Mouse (Mus musculus) neural tube, embryonic 14.5 days (tissue): ENCODE measurements at regions not wholly inside any gene's neighbourhood (a gene's known extent, or its start where the extent isn't known, plus 50 kb on each side); places are given as distances from the start of the nearest gene placed in this dataset.

Experiments used
- ATAC-seq: fragments of 200-750 bp; cut with Nextera tagmentation; 2 replicates; pipeline ENCODE4 v1.8.0; 2017; ENCODE audit warnings: low read depth, mild to moderate bottlenecking, moderate TSS enrichment, moderate library complexity
- H3K27ac ChIP-seq: fragments of 300-500 bp; sonication (generic); 2 replicates; pipeline ENCODE4 v1.5.1; 2014; ENCODE audit warnings: low read depth, mild to moderate bottlenecking, control low read depth, low read length, moderate library complexity, mixed read lengths
- H3K27me3 ChIP-seq: fragments of 300-500 bp; sonication (generic); 2 replicates; pipeline ENCODE4 v1.6.1; 2014; ENCODE audit warnings: low read length; ENCODE audit not compliant: control insufficient read depth, insufficient read depth
- H3K36me3 ChIP-seq: fragments of 300-500 bp; sonication (generic); 2 replicates; pipeline ENCODE4 v1.6.1; 2014; ENCODE audit warnings: low read length, mixed read lengths; ENCODE audit not compliant: control insufficient read depth, insufficient read depth
- H3K4me1 ChIP-seq: fragments of 300-500 bp; sonication (generic); 2 replicates; pipeline ENCODE4 v1.6.1; 2014; ENCODE audit warnings: low read length; ENCODE audit not compliant: control insufficient read depth, insufficient read depth
- H3K4me2 ChIP-seq: fragments of 300-500 bp; sonication (generic); 2 replicates; pipeline ENCODE4 v1.6.1; 2014; ENCODE audit warnings: mild to moderate bottlenecking, low read depth, low read length, control low read depth
- H3K4me3 ChIP-seq: fragments of 300-500 bp; sonication (generic); 2 replicates; pipeline ENCODE4 v1.5.1; 2014; ENCODE audit warnings: low read depth, low read length, control low read depth, mixed read lengths
- H3K9ac ChIP-seq: fragments of 300-500 bp; sonication (generic); replicated peaks from 2 replicates; pipeline ENCODE4 v1.6.1; 2014; ENCODE audit warnings: low read depth, mild to moderate bottlenecking, control low read depth, low read length, mixed read lengths
- H3K9me3 ChIP-seq: fragments of 300-500 bp; sonication (generic); 2 replicates; pipeline ENCODE4 v1.6.1; 2016; ENCODE audit warnings: low read length; ENCODE audit not compliant: control insufficient read depth
- WGBS: fragments of 180-500 bp; shearing (Covaris S2); extraction: QIAGEN DNeasy Blood & Tissue Kit; methylation state at CpG from one replicate; pipeline ENCODE4 v1.1.7; 2014; 5-methylcytosine and 5-hydroxymethylcytosine counted together

DNA sequence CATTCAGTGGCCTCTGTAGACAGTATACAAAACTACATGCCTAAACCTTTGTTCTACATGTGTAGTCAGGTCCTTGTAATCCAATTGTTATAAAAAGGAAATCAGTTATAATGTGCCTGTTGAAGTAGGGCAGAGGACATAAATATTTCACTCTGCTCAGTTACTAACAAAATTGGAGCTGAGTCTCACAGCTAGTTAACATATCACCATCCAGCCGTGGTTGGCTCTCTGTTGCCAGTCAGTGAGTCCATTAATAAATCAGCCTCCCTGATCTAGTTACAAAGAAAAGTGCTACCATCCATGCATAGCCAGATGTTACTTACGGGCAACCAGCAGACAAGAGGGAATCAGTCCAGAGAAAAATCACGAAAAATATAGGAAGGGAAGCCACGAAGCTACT, 382.8 kb downstream of the Adamts20 start:
- H3K4me2 ChIP-seq, result no peak overlapping the region
- no peaks in the 10 kb centered on the region for H3K36me3 ChIP-seq
- H3K9ac ChIP-seq, result no peak overlapping the region
- H3K27me3 ChIP-seq, result no peaks in the 10 kb centered on the region
- WGBS, result 58% methylated on average over 4 of the region's 4 CpGs
- H3K4me3 ChIP-seq, result no peak overlapping the region
- H3K9me3 ChIP-seq, result no peaks in the 10 kb centered on the region
- ATAC-seq, result no peak
- H3K4me1 ChIP-seq, result no peaks in the 10 kb centered on the region
- no peak overlapping the region for H3K27ac ChIP-seq

DNA sequence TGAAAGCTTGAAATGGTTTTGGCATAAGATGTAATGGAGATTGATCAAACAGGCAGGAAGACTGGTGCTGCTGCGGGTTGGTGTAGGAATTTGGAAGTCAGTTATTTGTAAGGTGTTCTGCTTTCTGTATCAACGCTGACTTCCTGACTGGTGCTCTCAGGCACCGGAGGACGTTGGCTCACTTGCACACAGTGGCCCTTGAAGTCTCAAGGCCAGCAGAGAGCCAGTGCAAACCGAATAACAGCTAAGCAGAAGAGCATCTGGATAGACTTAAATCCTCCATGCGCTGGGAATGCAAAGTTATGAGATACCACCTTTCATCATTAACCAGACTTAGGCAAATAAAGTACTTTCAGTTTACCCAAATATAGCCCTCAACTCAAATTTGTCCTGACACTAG, 388.2 kb downstream of the Adamts20 start:
- H3K27me3 ChIP-seq, result no peaks in the 10 kb centered on the region
- no peak overlapping the region for H3K4me3 ChIP-seq
- no peak for ATAC-seq

DNA sequence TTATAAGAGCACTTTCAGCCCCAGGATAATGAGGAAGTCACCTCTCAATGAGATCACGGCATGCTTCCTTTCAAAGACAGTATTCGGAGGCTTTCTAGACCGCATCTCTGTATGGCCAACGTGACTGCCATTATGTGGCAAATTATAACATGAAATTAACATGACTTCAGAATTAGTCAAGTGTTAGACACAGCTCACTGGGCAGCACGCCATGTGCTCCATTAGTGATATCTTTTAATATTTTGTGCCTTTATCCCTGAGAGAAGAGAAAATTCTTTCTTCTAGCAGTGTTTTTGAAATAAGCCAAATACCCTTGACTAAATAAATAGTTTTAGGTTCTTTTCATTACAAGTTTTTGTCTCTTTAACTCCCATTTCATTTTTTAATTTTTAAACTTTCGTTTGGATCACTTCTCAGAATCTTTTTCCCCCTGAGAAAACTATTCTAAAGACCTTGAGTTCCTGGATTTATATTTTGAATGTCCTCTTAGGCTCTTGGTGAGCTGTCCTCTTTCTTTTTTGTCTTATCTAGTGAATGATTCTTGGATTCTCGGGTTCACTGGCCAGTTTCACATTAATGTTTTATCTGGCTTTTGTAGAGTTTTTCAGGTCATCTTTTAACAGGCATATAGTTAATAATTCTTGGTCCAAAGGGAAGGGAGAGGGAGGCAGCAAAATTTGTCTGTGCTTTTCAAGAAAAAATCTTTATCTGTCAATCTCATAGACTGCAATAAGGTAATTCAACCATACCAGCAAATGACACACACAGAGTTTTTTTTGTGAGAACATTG, 390.9 kb downstream of the Adamts20 start:
- H3K9me3 ChIP-seq, result no peaks in the 10 kb centered on the region
- ATAC-seq, result no peak
- no peak overlapping the region for H3K9ac ChIP-seq
- H3K27ac ChIP-seq, result no peak overlapping the region
- no peaks in the 10 kb centered on the region for H3K27me3 ChIP-seq
- no peaks in the 10 kb centered on the region for H3K36me3 ChIP-seq
- no peak overlapping the region for H3K4me3 ChIP-seq
- no peaks in the 10 kb centered on the region for H3K4me1 ChIP-seq
- WGBS, result 75% methylated on average over 7 of the region's 7 CpGs
- H3K4me2 ChIP-seq, result no peak overlapping the region

More for the DNA sequence above, 388.2 kb downstream of the Adamts20 start:
- no peak overlapping the region for H3K4me2 ChIP-seq
- no peaks in the 10 kb centered on the region for H3K4me1 ChIP-seq
- 89% methylated on average over 6 of the region's 6 CpGs for WGBS
- no peaks in the 10 kb centered on the region for H3K9me3 ChIP-seq
- H3K9ac ChIP-seq, result no peak overlapping the region
- no peaks in the 10 kb centered on the region for H3K36me3 ChIP-seq
- no peak overlapping the region for H3K27ac ChIP-seq

DNA sequence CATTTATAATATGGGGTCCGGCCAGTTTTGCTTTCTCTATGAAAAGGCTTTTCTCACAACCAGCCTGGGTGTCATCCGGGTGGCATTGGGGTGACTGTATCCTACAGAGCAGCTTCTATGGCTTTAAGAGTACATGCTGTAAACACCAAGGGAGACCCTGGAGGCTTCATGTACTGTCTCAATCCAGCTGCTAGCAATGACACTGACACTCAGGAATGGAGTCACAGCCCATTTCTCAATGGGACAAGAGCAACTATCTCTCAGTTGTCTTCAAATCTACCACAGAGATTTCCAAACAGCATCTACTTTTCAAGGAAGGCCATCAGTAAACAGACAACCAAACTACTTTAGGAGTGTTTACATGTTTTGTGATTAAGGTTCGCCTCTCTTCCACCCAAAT, 397.5 kb downstream of the Adamts20 start:
- no peak for ATAC-seq
- Histone ChIP-seq H3K4me1 (no peaks in the 10 kb centered on the region), H3K4me2 (no peak overlapping the region), H3K4me3 (no peak overlapping the region), H3K36me3 (no peaks in the 10 kb centered on the region), H3K9me3 (no peaks in the 10 kb centered on the region), H3K27me3 (no peaks in the 10 kb centered on the region), H3K9ac (no peak overlapping the region), H3K27ac (no peak overlapping the region)
- 94% methylated on average over 3 of the region's 3 CpGs for WGBS

DNA sequence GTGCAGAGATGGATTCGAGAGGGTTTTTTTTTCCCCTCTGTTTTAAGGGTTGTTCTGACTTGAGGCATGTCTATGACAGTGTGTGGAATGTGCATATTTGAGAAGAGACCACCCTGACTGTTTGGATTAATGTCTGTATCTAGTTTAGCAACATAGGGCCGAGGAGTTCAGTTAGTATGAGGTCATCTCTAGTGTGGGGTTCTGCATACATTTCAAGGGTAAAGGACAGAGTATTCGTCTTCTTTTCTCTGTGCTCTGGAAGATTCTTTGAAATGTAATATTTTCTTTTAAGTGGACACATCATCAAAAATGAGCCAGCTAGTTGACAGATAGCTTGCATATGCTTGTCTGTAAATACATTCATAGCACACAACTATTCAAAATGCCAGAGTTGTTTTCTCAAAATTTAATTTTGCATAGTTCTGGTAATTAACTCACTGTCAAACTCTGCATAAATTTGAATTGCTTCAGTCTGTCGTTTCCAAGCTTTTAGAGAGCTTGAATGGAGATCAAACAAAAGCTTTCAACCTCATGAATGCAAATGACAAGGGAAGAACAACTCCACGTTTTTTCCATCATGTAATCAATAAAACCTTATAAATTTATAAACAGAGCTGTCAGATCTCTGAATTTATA, 415.5 kb downstream of the Adamts20 start:
- H3K4me1 ChIP-seq, result no peaks in the 10 kb centered on the region
- no peaks in the 10 kb centered on the region for H3K9me3 ChIP-seq
- ATAC-seq, result no peak
- H3K4me2 ChIP-seq, result no peak overlapping the region
- WGBS, result 45% methylated on average over 5 of the region's 5 CpGs
- no peak overlapping the region for H3K9ac ChIP-seq
- no peaks in the 10 kb centered on the region for H3K27me3 ChIP-seq
- H3K36me3 ChIP-seq, result no peaks in the 10 kb centered on the region
- H3K27ac ChIP-seq, result no peak overlapping the region
- H3K4me3 ChIP-seq, result no peak overlapping the region

DNA sequence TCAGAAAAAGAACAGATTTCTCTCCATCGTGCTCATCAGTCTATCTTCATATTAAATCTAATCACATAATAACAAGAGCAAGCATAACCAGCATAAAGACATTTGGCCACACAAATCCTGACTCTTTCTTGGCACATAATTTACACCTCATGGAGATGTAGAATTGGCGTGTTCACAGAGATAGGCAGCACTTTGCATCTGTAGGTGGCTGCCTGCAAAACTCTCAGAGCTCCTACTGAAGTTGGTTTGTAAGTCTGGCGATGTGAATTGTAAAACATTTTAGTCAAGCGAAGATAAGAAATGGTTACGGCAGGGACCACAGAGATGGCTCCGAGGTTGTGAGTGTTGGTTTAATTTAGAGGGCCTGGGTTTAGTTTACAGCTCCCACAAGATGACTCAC, 419.0 kb downstream of the Adamts20 start:
- 93% methylated on average over 6 of the region's 6 CpGs for WGBS
- Histone ChIP-seq H3K27ac (no peak overlapping the region), H3K4me1 (no peaks in the 10 kb centered on the region)

DNA sequence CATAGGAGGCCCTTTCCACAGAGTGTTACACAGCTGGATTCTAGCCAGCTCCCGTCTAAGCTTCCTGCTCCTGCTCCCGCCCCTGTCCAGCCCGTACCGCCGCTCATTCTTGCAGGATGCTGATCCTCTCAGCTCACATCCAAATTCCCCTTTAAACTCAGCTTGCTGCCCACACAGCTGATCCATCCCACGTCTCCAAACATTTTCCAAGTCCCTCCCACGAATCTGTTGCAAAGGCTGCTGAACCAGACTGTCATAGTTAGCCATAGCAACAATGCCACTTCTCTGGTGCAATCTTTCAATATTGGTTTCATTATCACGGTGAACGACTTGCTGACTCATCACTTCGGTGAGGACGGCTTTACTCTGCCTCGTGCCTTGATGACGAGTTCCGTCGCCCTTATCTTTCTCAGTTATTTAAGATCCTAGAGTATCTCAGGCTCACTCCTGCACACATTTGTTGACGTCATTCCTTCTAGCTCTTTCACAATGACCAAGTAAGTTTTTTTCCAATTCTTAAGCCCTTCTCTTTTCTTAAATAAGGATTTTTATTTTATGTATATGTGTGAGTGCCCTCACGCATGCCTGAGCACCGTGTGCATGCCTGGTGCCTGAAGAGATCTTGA, 420.0 kb downstream of the Adamts20 start:
- H3K4me2 ChIP-seq, result no peak overlapping the region
- no peaks in the 10 kb centered on the region for H3K4me1 ChIP-seq
- no peak overlapping the region for H3K9ac ChIP-seq
- H3K27ac ChIP-seq, result no peak overlapping the region
- 86% methylated on average over 18 of the region's 18 CpGs for whole genome bisulfite sequencing
- H3K36me3 ChIP-seq, result no peaks in the 10 kb centered on the region
- H3K9me3 ChIP-seq, result no peaks in the 10 kb centered on the region
- ATAC-seq, result no peak
- H3K27me3 ChIP-seq, result no peaks in the 10 kb centered on the region
- H3K4me3 ChIP-seq, result no peak overlapping the region

More for the DNA sequence above, 419.0 kb downstream of the Adamts20 start:
- Histone ChIP-seq H3K9ac (no peak overlapping the region), H3K27me3 (no peaks in the 10 kb centered on the region), H3K4me2 (no peak overlapping the region), H3K9me3 (no peaks in the 10 kb centered on the region), H3K36me3 (no peaks in the 10 kb centered on the region), H3K4me3 (no peak overlapping the region)
- ATAC-seq, result no peak

DNA sequence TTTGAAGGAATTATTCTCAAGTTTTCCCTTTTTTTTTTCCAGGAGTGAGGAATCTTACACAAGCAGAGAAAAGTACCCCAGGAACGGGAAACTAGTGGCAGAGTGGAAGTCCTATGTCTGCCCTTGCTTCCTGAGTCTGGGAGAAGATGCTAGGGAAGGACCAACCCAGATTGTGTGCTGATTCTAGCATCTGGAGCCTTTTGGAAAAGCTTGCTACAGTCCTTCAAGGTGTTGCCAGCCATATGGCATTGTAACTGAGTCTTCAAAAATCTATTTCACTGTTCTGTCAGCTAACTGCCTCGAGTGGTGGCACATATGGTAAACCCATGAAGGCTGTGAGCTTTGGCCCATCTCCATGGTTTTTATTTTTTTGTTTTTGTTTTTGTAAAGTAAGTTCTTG, 432.3 kb downstream of the Adamts20 start:
- no peak overlapping the region for H3K4me3 ChIP-seq
- H3K4me1 ChIP-seq, result no peaks in the 10 kb centered on the region
- no peak overlapping the region for H3K27ac ChIP-seq
- no peaks in the 10 kb centered on the region for H3K27me3 ChIP-seq
- H3K9ac ChIP-seq, result no peak overlapping the region
- H3K9me3 ChIP-seq, result no peaks in the 10 kb centered on the region
- H3K4me2 ChIP-seq, result no peak overlapping the region
- ATAC-seq, result no peak
- no peaks in the 10 kb centered on the region for H3K36me3 ChIP-seq
- WGBS, result 82% methylated on average over 2 of the region's 2 CpGs

DNA sequence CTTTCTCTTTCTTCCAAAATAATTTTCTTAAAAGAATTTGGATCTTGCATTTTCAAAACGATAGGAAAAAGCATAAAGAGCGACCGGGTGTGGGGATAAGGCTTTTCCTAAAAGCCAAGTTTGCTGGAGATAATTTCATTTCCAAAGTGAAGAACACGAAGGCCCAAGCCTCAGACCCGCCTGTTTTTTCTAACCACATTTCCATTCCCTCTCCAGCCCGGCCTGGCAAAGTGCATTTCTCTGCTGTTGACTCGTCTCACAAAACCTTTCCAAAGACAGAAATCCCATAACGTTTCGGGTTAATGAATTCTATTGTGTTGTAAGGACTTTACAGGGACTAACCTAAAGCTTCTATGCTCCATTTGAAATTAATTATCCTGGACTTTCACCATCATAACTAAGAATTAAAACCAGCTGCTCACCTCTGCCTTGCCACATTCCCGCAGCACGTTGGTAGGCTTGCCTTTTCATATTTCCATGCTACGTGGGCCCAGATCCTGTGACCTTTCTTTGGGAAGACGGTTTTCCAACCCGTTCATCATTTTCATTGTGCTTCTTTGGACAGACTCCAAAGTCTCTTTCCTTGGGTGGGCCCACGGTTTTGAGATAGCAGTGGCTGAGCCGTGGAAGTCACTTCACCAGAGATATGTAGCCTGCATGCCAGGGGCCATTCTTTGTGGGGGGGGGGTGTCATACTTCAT, 430.5 kb upstream of the Prickle1 start:
- no peak for ATAC-seq

More for the DNA sequence above, 430.5 kb upstream of the Prickle1 start:
- H3K4me3 ChIP-seq, result no peak overlapping the region
- no peaks in the 10 kb centered on the region for H3K36me3 ChIP-seq
- no peak overlapping the region for H3K4me2 ChIP-seq
- H3K27ac ChIP-seq, result no peak overlapping the region
- no peaks in the 10 kb centered on the region for H3K27me3 ChIP-seq
- 46% methylated on average over 16 of the region's 16 CpGs for WGBS
- no peaks in the 10 kb centered on the region for H3K9me3 ChIP-seq
- no peaks in the 10 kb centered on the region for H3K4me1 ChIP-seq
- no peak overlapping the region for H3K9ac ChIP-seq
